Mouse (Mus musculus) erythroid progenitor cell, adult 5-6 weeks (primary cell): ENCODE measurements around the gene Emd. TPM values are rescaled to one million over a fixed set of nuclear protein-coding genes. Genes with fewer than 3 reads are reported as not detected.
A peak's percentile ranks its signal among the peaks of the same experiment; 100 is the strongest.

Experiments used
- ATAC-seq: replicated peaks from 2 replicates; pipeline ENCODE4 v1.8.0; 2016; ENCODE audit warnings: moderate number of reproducible peaks, mild to moderate bottlenecking, moderate TSS enrichment, inconsistent platforms; ENCODE audit not compliant: poor library complexity, low FRiP score, severe bottlenecking
- total RNA-seq, 2 experiments: library from RNA; stranded (forward) in 1 of 2; stranded (reverse) in 1 of 2; fragments of 150-400 nt in 1 of 2; fragments of 186-747, 209-891 nt in 1 of 2; gene quantifications; 2 replicates each; pipeline versions ENCODE4 v1.2.3 to v1.2.4; 2015 to 2017; ENCODE audit warnings: low replicate concordance in 2 of 2

The Emd gene
- total RNA-seq, 2 experiments from 2014 or later, result 29.5 to 44.4 TPM

GRCm38 (mm10) chrX:74270902-74271551, 16.5 kb downstream of the Emd start:
- 0 out of 2 replicates have a peak, but pooled peaks have one; percentile 40 for ATAC-seq

GRCm38 (mm10) chrX:74273422-74274322, 19.2 kb downstream of the Emd start:
- no peak for ATAC-seq

- no peak for ATAC-seq
These were observed 23.4 kb downstream of the Emd start for GRCm38 (mm10) chrX:74277916-74278315.

- ATAC-seq, result no peak
These were observed 26.7 kb downstream of the Emd start for GRCm38 (mm10) chrX:74281041-74281731.

GRCm38 (mm10) chrX:74281732-74282394, 27.4 kb downstream of the Emd start, which contains the start of the genes Taz and Dnase1l1:
Gene Taz (plus strand): TSS chrX:74281912.
Gene Dnase1l1 (minus strand): TSS chrX:74282337.
- ATAC-seq, result peak; percentile 91

GRCm38 (mm10) chrX:74282395-74283091, 28.1 kb downstream of the Emd start:
- peak; percentile 75 for ATAC-seq

- no peak for ATAC-seq
These were observed 28.6 kb downstream of the Emd start for GRCm38 (mm10) chrX:74283092-74283437.

- no peak for ATAC-seq
These were observed 38.9 kb downstream of the Emd start for GRCm38 (mm10) chrX:74293431-74293830.

GRCm38 (mm10) chrX:74296538-74297448, 42.3 kb downstream of the Emd start, which contains the start of gene Atp6ap1:
Gene Atp6ap1 (plus strand): TSS chrX:74297097.
- peak; percentile 99 for ATAC-seq

- no peak for ATAC-seq
These were observed 43.9 kb downstream of the Emd start for GRCm38 (mm10) chrX:74298348-74298747.

- no peak for ATAC-seq
These were observed 45.2 kb downstream of the Emd start for GRCm38 (mm10) chrX:74299721-74300120.

- peak; percentile 92 for ATAC-seq
These were observed 50.6 kb downstream of the Emd start, which contains the start of gene Gdi1 for GRCm38 (mm10) chrX:74304867-74305700. Gene Gdi1 (plus strand): TSS chrX:74304998.

Other genes starting within 250 kb of the Emd start
- 81.3 and 83.6 TPM in 2 replicates for gene Irak1, start 230.8 kb upstream of the Emd start, total RNA-seq (2015; ENCODE audit: low replicate concordance)
- 58.8 and 59.3 TPM in 2 replicates for gene Irak1, start 230.8 kb upstream of the Emd start, total RNA-seq (2017; ENCODE audit: low replicate concordance)
- not detected in 2 replicates for gene Opn1mw, start 127.2 kb upstream of the Emd start, total RNA-seq (2015; ENCODE audit: low replicate concordance)
- gene Opn1mw, start 127.2 kb upstream of the Emd start, total RNA-seq (2017; ENCODE audit: low replicate concordance), result not detected in 2 replicates
- gene Mecp2, start 119.3 kb upstream of the Emd start, total RNA-seq (2015; ENCODE audit: low replicate concordance), result 26.3 and 37.3 TPM in 2 replicates
- gene Mecp2, start 119.3 kb upstream of the Emd start, total RNA-seq (2017; ENCODE audit: low replicate concordance), result 24.9 and 28.2 TPM in 2 replicates
- not detected in 2 replicates for gene Tex28, start 86.8 kb upstream of the Emd start, total RNA-seq (2015; ENCODE audit: low replicate concordance)
- gene Tex28, start 86.8 kb upstream of the Emd start, total RNA-seq (2017; ENCODE audit: low replicate concordance), result not detected in 2 replicates
- not detected in 2 replicates for gene Tktl1, start 77.4 kb upstream of the Emd start, total RNA-seq (2015; ENCODE audit: low replicate concordance)
- gene Tktl1, start 77.4 kb upstream of the Emd start, total RNA-seq (2017; ENCODE audit: low replicate concordance), result not detected in 2 replicates
- gene Flna, start 4.9 kb upstream of the Emd start, total RNA-seq (2015; ENCODE audit: low replicate concordance), result 103 and 114 TPM in 2 replicates
- 122 and 133 TPM in 2 replicates for gene Flna, start 4.9 kb upstream of the Emd start, total RNA-seq (2017; ENCODE audit: low replicate concordance)
- 718 and 731 TPM in 2 replicates for gene Rpl10, start 16.1 kb downstream of the Emd start, total RNA-seq (2015; ENCODE audit: low replicate concordance)
- gene Rpl10, start 16.1 kb downstream of the Emd start, total RNA-seq (2017; ENCODE audit: low replicate concordance), result 354 and 377 TPM in 2 replicates
- 41.8 and 53.2 TPM in 2 replicates for gene Taz, start 27.2 kb downstream of the Emd start, total RNA-seq (2015; ENCODE audit: low replicate concordance)
- gene Taz, start 27.2 kb downstream of the Emd start, total RNA-seq (2017; ENCODE audit: low replicate concordance), result 13.8 and 18.6 TPM in 2 replicates
- 108 and 154 TPM in 2 replicates for gene Dnase1l1, start 27.6 kb downstream of the Emd start, total RNA-seq (2015; ENCODE audit: low replicate concordance)
- gene Dnase1l1, start 27.6 kb downstream of the Emd start, total RNA-seq (2017; ENCODE audit: low replicate concordance), result 73.7 and 110 TPM in 2 replicates
- 251 and 260 TPM in 2 replicates for gene Atp6ap1, start 42.4 kb downstream of the Emd start, total RNA-seq (2015; ENCODE audit: low replicate concordance)
- 152 and 179 TPM in 2 replicates for gene Atp6ap1, start 42.4 kb downstream of the Emd start, total RNA-seq (2017; ENCODE audit: low replicate concordance)
- gene Gdi1, start 50.3 kb downstream of the Emd start, total RNA-seq (2015; ENCODE audit: low replicate concordance), result 185 and 200 TPM in 2 replicates
- gene Gdi1, start 50.3 kb downstream of the Emd start, total RNA-seq (2017; ENCODE audit: low replicate concordance), result 65.1 and 108 TPM in 2 replicates
- gene Fam50a, start 58.3 kb downstream of the Emd start, total RNA-seq (2015; ENCODE audit: low replicate concordance), result 20.5 and 38.1 TPM in 2 replicates
- gene Fam50a, start 58.3 kb downstream of the Emd start, total RNA-seq (2017; ENCODE audit: low replicate concordance), result 30.1 and 43.0 TPM in 2 replicates
- gene Plxna3, start 74.4 kb downstream of the Emd start, total RNA-seq (2015; ENCODE audit: low replicate concordance), result not detected in 2 replicates
- gene Plxna3, start 74.4 kb downstream of the Emd start, total RNA-seq (2017; ENCODE audit: low replicate concordance), result not detected in 2 replicates
- 15.1 and 20.9 TPM in 2 replicates for gene Lage3, start 98.9 kb downstream of the Emd start, total RNA-seq (2015; ENCODE audit: low replicate concordance)
- gene Lage3, start 98.9 kb downstream of the Emd start, total RNA-seq (2017; ENCODE audit: low replicate concordance), result 8.2 and 9.5 TPM in 2 replicates
- gene Ubl4a, start 118.5 kb downstream of the Emd start, total RNA-seq (2015; ENCODE audit: low replicate concordance), result 32.4 and 36.9 TPM in 2 replicates
- gene Ubl4a, start 118.5 kb downstream of the Emd start, total RNA-seq (2017; ENCODE audit: low replicate concordance), result 5.3 and 11.0 TPM in 2 replicates
- 1.8 and 9.6 TPM in 2 replicates for gene Slc10a3, start 118.7 kb downstream of the Emd start, total RNA-seq (2015; ENCODE audit: low replicate concordance)
- gene Slc10a3, start 118.7 kb downstream of the Emd start, total RNA-seq (2017; ENCODE audit: low replicate concordance), result 2.2 TPM in 1 of 2 replicates, not detected in the other
- 6.3 and 12.3 TPM in 2 replicates for gene Fam3a, start 138.6 kb downstream of the Emd start, total RNA-seq (2015; ENCODE audit: low replicate concordance)
- gene Fam3a, start 138.6 kb downstream of the Emd start, total RNA-seq (2017; ENCODE audit: low replicate concordance), result 0.68 and 3.6 TPM in 2 replicates
- gene Ikbkg, start 138.6 kb downstream of the Emd start, total RNA-seq (2015; ENCODE audit: low replicate concordance), result 5.4 and 16.2 TPM in 2 replicates
- gene Ikbkg, start 138.6 kb downstream of the Emd start, total RNA-seq (2017; ENCODE audit: low replicate concordance), result 12.8 and 16.8 TPM in 2 replicates
- gene G6pdx, start 174.5 kb downstream of the Emd start, total RNA-seq (2015; ENCODE audit: low replicate concordance), result 63.7 and 64.9 TPM in 2 replicates
- gene G6pdx, start 174.5 kb downstream of the Emd start, total RNA-seq (2017; ENCODE audit: low replicate concordance), result 38.5 and 45.2 TPM in 2 replicates
- gene Gm6880, start 226.7 kb downstream of the Emd start, total RNA-seq (2015; ENCODE audit: low replicate concordance), result not detected in 2 replicates
- not detected in 2 replicates for gene Gm6880, start 226.7 kb downstream of the Emd start, total RNA-seq (2017; ENCODE audit: low replicate concordance)